Mouse (Mus musculus) CH12.LX (cell line): ENCODE results near the gene Oaz1. TPM values are rescaled to one million over a fixed set of nuclear protein-coding genes. Genes with fewer than 3 reads are reported as not detected.

Experiments
- DNase-seq: peaks from one replicate; pipeline ENCODE4 v3.0.0-alpha.2; 2013; ENCODE audit errors: extremely low read depth
- H3K27ac ChIP-seq: 2 replicates; pipeline ENCODE4 v1.5.1; 2012; ENCODE audit warnings: low read depth, mild to moderate bottlenecking, control low read depth, moderate library complexity; ENCODE audit not compliant: insufficient read depth
- H3K27me3 ChIP-seq: replicated peaks from 2 replicates; pipeline ENCODE3; 2012; ENCODE audit warnings: inconsistent platforms
- H3K36me3 ChIP-seq, 2 experiments: replicated peaks in 1 of 2; 2 replicates each; pipeline versions ENCODE3 to v1.6.1; 2012; ENCODE audit warnings: inconsistent platforms in 1 of 2, low read length in 1 of 2, mild to moderate bottlenecking in 1 of 2, mixed read lengths in 1 of 2, moderate library complexity in 1 of 2; ENCODE audit not compliant: control insufficient read depth in 1 of 2, insufficient read depth in 1 of 2
- H3K4me1 ChIP-seq, 2 experiments: 2 replicates each; pipeline ENCODE4 v1.6.1; 2012; ENCODE audit warnings: inconsistent platforms in 1 of 2, moderate library complexity in 1 of 2; ENCODE audit not compliant: insufficient read depth in 2 of 2, control insufficient read depth in 1 of 2
- H3K4me2 ChIP-seq: 2 replicates; pipeline ENCODE4 v1.6.1; 2012; ENCODE audit warnings: low read depth, mild to moderate bottlenecking, control low read depth; ENCODE audit not compliant: poor library complexity, insufficient read depth, severe bottlenecking
- H3K4me3 ChIP-seq, 3 experiments: fragments of 150-350 bp in 1 of 3; sonication (generic) in 1 of 3; replicated peaks in 1 of 3; 2 replicates each; pipeline versions ENCODE3 to v1.5.1; 2011 to 2012; ENCODE audit warnings: low read depth in 2 of 3, low read length in 2 of 3, mild to moderate bottlenecking in 2 of 3, moderate library complexity in 2 of 3, control low read depth in 1 of 3, improper control_type of control experiment in 1 of 3, inconsistent platforms in 1 of 3, mixed read lengths in 1 of 3; ENCODE audit not compliant: poor library complexity in 1 of 3
- H3K79me2 ChIP-seq: replicated peaks from 2 replicates; pipeline ENCODE4 v1.6.1; 2012; ENCODE audit warnings: mild to moderate bottlenecking, moderate library complexity; ENCODE audit not compliant: control insufficient read depth, poor library complexity, insufficient read depth, severe bottlenecking; ENCODE audit errors: extremely low read depth
- H3K9ac ChIP-seq: 2 replicates; pipeline ENCODE4 v1.6.1; 2012; ENCODE audit warnings: low read depth, mild to moderate bottlenecking, control low read depth, moderate library complexity; ENCODE audit not compliant: insufficient read depth
- H3K9me3 ChIP-seq: replicated peaks from 2 replicates; pipeline ENCODE3; 2012; ENCODE audit warnings: low read length, inconsistent platforms, mixed read lengths
- BHLHE40 ChIP-seq: IDR thresholded peaks from 2 replicates; pipeline ENCODE4 v1.6.1; 2011; ENCODE audit warnings: mild to moderate bottlenecking, low read depth, low read length, improper control_type of control experiment
- CHD1 ChIP-seq: IDR thresholded peaks from 2 replicates; pipeline ENCODE4 v1.6.1; 2012; ENCODE audit warnings: low read depth, low read length, improper control_type of control experiment, inconsistent platforms
- CHD2 ChIP-seq: IDR thresholded peaks from 2 replicates; pipeline ENCODE4 v1.6.1; 2011; ENCODE audit warnings: low read length, improper control_type of control experiment
- CTCF ChIP-seq, 2 experiments: IDR thresholded peaks in 1 of 2; conservative IDR thresholded peaks in 1 of 2; 2 replicates each; pipeline ENCODE4 v1.5.1; 2011 to 2012; ENCODE audit warnings: low read depth in 2 of 2, low read length in 2 of 2, improper control_type of control experiment in 1 of 2, inconsistent platforms in 1 of 2, mild to moderate bottlenecking in 1 of 2, moderate library complexity in 1 of 2
- HCFC1 ChIP-seq: IDR thresholded peaks from 2 replicates; pipeline ENCODE4 v1.6.1; 2012; ENCODE audit warnings: low read depth, mild to moderate bottlenecking, inconsistent platforms, low read length, improper control_type of control experiment
- JUN ChIP-seq: IDR thresholded peaks from 2 replicates; pipeline ENCODE4 v1.6.1; 2011; ENCODE audit warnings: low read depth, mild to moderate bottlenecking, low read length, improper control_type of control experiment, moderate library complexity; ENCODE audit not compliant: insufficient read depth
- JUND ChIP-seq: conservative IDR thresholded peaks from 2 replicates; pipeline ENCODE4 v1.6.1; 2011; ENCODE audit warnings: low read depth, low read length, improper control_type of control experiment
- KAT2A ChIP-seq: IDR thresholded peaks from 2 replicates; pipeline ENCODE4 v1.6.1; 2012; ENCODE audit warnings: low read length, improper control_type of control experiment, inconsistent platforms; ENCODE audit not compliant: insufficient replicate concordance
- MAFK ChIP-seq: IDR thresholded peaks from 2 replicates; pipeline ENCODE4 v1.6.1; 2011; ENCODE audit warnings: low read length, improper control_type of control experiment; ENCODE audit not compliant: insufficient replicate concordance
- MYC ChIP-seq: IDR thresholded peaks from 2 replicates; pipeline ENCODE4 v1.6.1; 2011; ENCODE audit warnings: low read depth, mild to moderate bottlenecking, improper control_type of control experiment, low read length
- NELFE ChIP-seq: IDR thresholded peaks from 2 replicates; pipeline ENCODE4 v1.6.1; 2011; ENCODE audit warnings: low read depth, low read length, improper control_type of control experiment
- NRF1 ChIP-seq: IDR thresholded peaks from 2 replicates; pipeline ENCODE4 v1.6.1; 2014; ENCODE audit warnings: low read depth, mild to moderate bottlenecking, inconsistent platforms, low read length, improper control_type of control experiment, moderate library complexity
- POLR2A ChIP-seq: IDR thresholded peaks from 2 replicates; pipeline ENCODE4 v1.6.1; 2011; ENCODE audit warnings: low read depth, mild to moderate bottlenecking, improper control_type of control experiment, low read length
- RAD21 ChIP-seq: IDR thresholded peaks from 2 replicates; pipeline ENCODE4 v1.6.1; 2011; ENCODE audit warnings: low read depth, mild to moderate bottlenecking, low read length, improper control_type of control experiment, moderate library complexity
- RCOR1 ChIP-seq: conservative IDR thresholded peaks from 2 replicates; pipeline ENCODE4 v1.6.1; 2012; ENCODE audit warnings: low read depth, mild to moderate bottlenecking, inconsistent platforms, low read length, improper control_type of control experiment
- SIN3A ChIP-seq: IDR thresholded peaks from 2 replicates; pipeline ENCODE4 v1.6.1; 2012; ENCODE audit warnings: low read length, improper control_type of control experiment, inconsistent platforms
- SMC3 ChIP-seq: IDR thresholded peaks from 2 replicates; pipeline ENCODE4 v1.6.1; 2011; ENCODE audit warnings: low read depth, low read length, improper control_type of control experiment
- TBP ChIP-seq: conservative IDR thresholded peaks from 2 replicates; pipeline ENCODE4 v1.6.1; 2011; ENCODE audit warnings: low read depth, low read length, improper control_type of control experiment
- UBTF ChIP-seq: IDR thresholded peaks from 2 replicates; pipeline ENCODE4 v1.6.1; 2012; ENCODE audit warnings: low read depth, mild to moderate bottlenecking, inconsistent platforms, low read length, improper control_type of control experiment, moderate library complexity
- ZC3H11A ChIP-seq: IDR thresholded peaks from 2 replicates; pipeline ENCODE4 v1.6.1; 2012; ENCODE audit warnings: low read depth, mild to moderate bottlenecking, inconsistent platforms, low read length, improper control_type of control experiment
- ZNF384 ChIP-seq: IDR thresholded peaks from 2 replicates; pipeline ENCODE4 v1.6.1; 2012; ENCODE audit warnings: low read depth, low read length, improper control_type of control experiment, inconsistent platforms
- dilution Hi-C: fragments of 300-500 bp; cut with MboI; formaldehyde crosslinking; loops from 2 replicates; pipeline ENCODE4 v1.14.3; 2020; ENCODE audit warnings: low sequenced_read_pairs; ENCODE audit not compliant: extremely low pct_unique_long_range_greater_than_20kb, extremely low pct_ligation_motif_present
- in situ Hi-C: fragments of 300-500 bp; cut with MboI; formaldehyde crosslinking; loops from 3 replicates; pipeline ENCODE4 v1.14.3; 2019; ENCODE audit warnings: low sequenced_read_pairs, low pct_ligation_motif_present, low pct_unique_long_range_greater_than_20kb, mixed read lengths
- polyA plus RNA-seq: library from polyadenylated mRNA; unstranded; fragments of >175 nt; gene quantifications from 2 replicates; pipeline ENCODE4 v1.2.1, GENCODE M21; 2012; ENCODE audit warnings: low read depth; ENCODE audit not compliant: insufficient read length
- total RNA-seq, 2 experiments: library from RNA; depleted of rRNA; stranded (reverse); fragments of 300-350 nt in 1 of 2; fragments of >200 nt in 1 of 2; gene quantifications; 2 replicates each; pipeline ENCODE4 v1.2.3; 2012 to 2014

Oaz1 gene
- total and polyA plus RNA-seq, 3 experiments: 646 to 1,081 (median 899) TPM

DNA sequence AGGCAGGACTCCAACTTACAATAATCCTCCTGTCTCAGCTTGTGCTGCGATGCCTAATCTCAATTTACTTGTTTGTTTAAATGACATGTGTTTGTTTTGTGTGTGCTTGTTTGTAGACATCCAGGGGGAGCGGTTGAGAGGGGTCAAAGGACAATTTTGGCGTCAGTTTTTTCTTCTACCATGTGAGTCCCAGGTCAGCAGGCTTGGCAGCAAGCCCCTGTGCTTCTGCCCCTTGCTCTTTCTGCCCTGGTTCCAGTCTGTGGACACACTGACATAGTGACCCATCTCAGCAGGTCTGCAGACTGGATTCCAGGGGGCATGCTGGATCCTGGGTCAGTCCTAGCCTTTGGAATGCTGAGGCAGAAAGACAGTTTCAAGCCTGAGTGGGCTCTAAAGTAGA, 7.0 kb upstream of the Oaz1 start:
- peaks cover 2 to 15% of the 10 kb centered on the region in 2 experiments; a peak in 3 of 4 replicates for H3K4me1 ChIP-seq
- TF ChIP-seq MAFK (no peak), SIN3A (no peak), NELFE (no peak), UBTF (no peak), JUND (no peak), MYC (no peak), CHD2 (no peak), KAT2A (no peak), RCOR1 (no peak), NRF1 (no peak), JUN (no peak), CHD1 (no peak), POLR2A (no peak), TBP (no peak)
- in situ Hi-C loops (no loop called here), dilution Hi-C loops (no loop called here)
- no peaks in the 10 kb centered on the region for H3K36me3 ChIP-seq
- no peak overlapping the region for H3K27ac ChIP-seq
- no peaks in the 10 kb centered on the region for H3K9me3 ChIP-seq
- no peaks in the 10 kb centered on the region for H3K79me2 ChIP-seq
- no peak overlapping the region for H3K4me2 ChIP-seq
- no peak overlapping the region for H3K4me3 ChIP-seq
- H3K27me3 ChIP-seq: no peaks in the 10 kb centered on the region
- no peak for DNase-seq
- H3K9ac ChIP-seq: no peak overlapping the region

DNA sequence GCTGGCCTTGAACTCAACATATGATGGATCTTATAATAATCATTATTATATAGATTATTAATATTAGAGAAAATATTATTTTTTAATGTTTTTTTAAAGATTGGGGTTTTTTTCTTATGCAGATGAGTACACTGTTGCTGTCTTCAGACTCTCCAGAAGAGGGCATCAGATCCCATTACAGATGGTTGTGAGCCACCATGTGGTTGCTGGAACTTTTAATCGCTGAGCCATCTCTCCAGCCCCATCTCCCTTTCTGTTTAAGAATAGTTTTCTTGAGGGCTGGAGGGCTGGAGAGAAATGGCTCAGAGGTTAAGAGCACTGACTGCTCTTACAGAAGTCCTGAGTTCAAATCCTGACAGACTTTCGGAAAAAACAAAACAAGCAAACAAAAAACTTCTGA, 4.5 kb upstream of the Oaz1 start:
- Histone ChIP-seq H3K27ac (no peak overlapping the region), H3K4me3 (no peak overlapping the region), H3K4me2 (no peak overlapping the region), H3K4me1 (peaks cover 2 to 20% of the 10 kb centered on the region in 2 experiments; a peak in 2 of 4 replicates), H3K79me2 (peaks cover 4% of the 10 kb centered on the region), H3K9ac (no peak overlapping the region), H3K9me3 (no peaks in the 10 kb centered on the region), H3K27me3 (no peaks in the 10 kb centered on the region), H3K36me3 (no peaks in the 10 kb centered on the region)
- peak; percentile 38 for DNase-seq
- dilution Hi-C loops: no loop called here
- peak; percentile 98 for TF ChIP-seq MYC
- no peak for TF ChIP-seq POLR2A
- no peak for TF ChIP-seq KAT2A
- peak in 1 of 2 experiments; percentile 86; a peak in 3 of 4 replicates for TF ChIP-seq CTCF (conservative IDR thresholded peaks at IDR 0.05 in 1 of 2, IDR thresholded peaks at IDR 0.05 in 1 of 2; ENCODE audit: low read depth in 2 of 2, low read length in 2 of 2)
- TF ChIP-seq NELFE: no peak
- TF ChIP-seq ZC3H11A: peak; percentile 19; the same call in 1 of the 2 replicates
- peak; percentile 72 for TF ChIP-seq SMC3
- TF ChIP-seq ZNF384: peak; percentile 89
- TF ChIP-seq HCFC1: peak; percentile 26; the same call in 1 of the 2 replicates
- TF ChIP-seq RAD21: peak; percentile 56
- no peak for TF ChIP-seq TBP
- TF ChIP-seq BHLHE40: no peak
- in situ Hi-C loops: loop anchor here (5.0 kb wide), 1 partner anchor 35 kb away; the partner anchor contains the start of genes Lsm7 and Sppl2b
